Mouse (Mus musculus) MEL (cell line): ENCODE data around the gene Gm20695. TPM values are rescaled to one million over a fixed set of nuclear protein-coding genes. Genes with fewer than 3 reads are reported as not detected.
A peak's percentile ranks its signal among the peaks of the same experiment; 100 is the strongest.

ENCODE experiments used
- DNase-seq: peaks from one replicate; pipeline ENCODE4 v3.0.0; 2011; ENCODE audit warnings: low read depth, low spot score
- H3K27ac ChIP-seq: 2 replicates; pipeline ENCODE4 v1.5.1; 2012; ENCODE audit warnings: low read depth, mild to moderate bottlenecking, control low read depth, low read length, moderate library complexity; ENCODE audit not compliant: control insufficient read depth
- H3K27me3 ChIP-seq, 2 experiments: fragments of 150-350 bp in 1 of 2; sonication (generic) in 1 of 2; 2 replicates each; pipeline ENCODE4 v1.6.1; 2012; ENCODE audit warnings: low read length in 2 of 2, mild to moderate bottlenecking in 2 of 2, improper control_type of control experiment in 1 of 2, moderate library complexity in 1 of 2; ENCODE audit not compliant: insufficient read depth in 2 of 2, control insufficient read depth in 1 of 2
- H3K36me3 ChIP-seq, 2 experiments: 2 replicates each; pipeline ENCODE4 v1.6.1; 2012 to 2014; ENCODE audit warnings: low read length in 2 of 2, improper control_type of control experiment in 1 of 2, inconsistent platforms in 1 of 2, mild to moderate bottlenecking in 1 of 2; ENCODE audit not compliant: insufficient read depth in 2 of 2, control insufficient read depth in 1 of 2
- H3K4me1 ChIP-seq, 2 experiments: fragments of 150-350 bp in 1 of 2; sonication (generic) in 1 of 2; 2 replicates each; pipeline ENCODE4 v1.6.1; 2012; ENCODE audit warnings: low read length in 2 of 2, improper control_type of control experiment in 1 of 2, mild to moderate bottlenecking in 1 of 2; ENCODE audit not compliant: insufficient read depth in 2 of 2, control insufficient read depth in 1 of 2
- H3K4me3 ChIP-seq, 2 experiments: fragments of 150-350 bp in 1 of 2; sonication (generic) in 1 of 2; 2 replicates each; pipeline ENCODE4 v1.5.1; 2012; ENCODE audit warnings: low read depth in 2 of 2, low read length in 2 of 2, mild to moderate bottlenecking in 2 of 2, moderate library complexity in 2 of 2, control low read depth in 1 of 2, improper control_type of control experiment in 1 of 2; ENCODE audit not compliant: control insufficient read depth in 1 of 2, insufficient read depth in 1 of 2
- H3K79me2 ChIP-seq: 2 replicates; pipeline ENCODE4 v1.6.1; 2012; ENCODE audit warnings: mild to moderate bottlenecking, low read length, moderate library complexity; ENCODE audit not compliant: control insufficient read depth, poor library complexity, insufficient read depth
- H3K9ac ChIP-seq: 2 replicates; pipeline ENCODE4 v1.6.1; 2012; ENCODE audit warnings: low read depth, mild to moderate bottlenecking, control low read depth, low read length, moderate library complexity; ENCODE audit not compliant: control insufficient read depth, poor library complexity, severe bottlenecking
- H3K9me3 ChIP-seq: fragments of 150-350 bp; sonication (generic); replicated peaks from 2 replicates; pipeline ENCODE4 v1.6.1; 2012; ENCODE audit warnings: mild to moderate bottlenecking, low read length, improper control_type of control experiment, moderate library complexity; ENCODE audit not compliant: insufficient read depth
- CHD1 ChIP-seq: IDR thresholded peaks from 2 replicates; pipeline ENCODE4 v1.6.1; 2012; ENCODE audit warnings: low read depth, mild to moderate bottlenecking, inconsistent platforms, low read length, improper control_type of control experiment
- ELF1 ChIP-seq: IDR thresholded peaks from 2 replicates; pipeline ENCODE4 v1.6.1; 2014; ENCODE audit warnings: low read depth, mild to moderate bottlenecking, inconsistent platforms, low read length, improper control_type of control experiment, moderate library complexity
- EP300 ChIP-seq, 2 experiments: IDR thresholded peaks; 2 replicates each; pipeline ENCODE4 v1.6.1; 2011; ENCODE audit warnings: improper control_type of control experiment in 2 of 2, low read length in 2 of 2, low read depth in 1 of 2, mild to moderate bottlenecking in 1 of 2
- GATA1 ChIP-seq: IDR thresholded peaks from 2 replicates; pipeline ENCODE4 v1.6.1; 2011; ENCODE audit warnings: low read depth, low read length, improper control_type of control experiment
- HCFC1 ChIP-seq: IDR thresholded peaks from 2 replicates; pipeline ENCODE4 v1.6.1; 2012; ENCODE audit warnings: low read depth, mild to moderate bottlenecking, inconsistent platforms, low read length, improper control_type of control experiment, moderate library complexity
- JUND ChIP-seq: IDR thresholded peaks from 2 replicates; pipeline ENCODE4 v1.6.1; 2011; ENCODE audit warnings: low read depth, mild to moderate bottlenecking, improper control_type of control experiment, low read length
- MAFK ChIP-seq: IDR thresholded peaks from 2 replicates; pipeline ENCODE4 v1.6.1; 2011; ENCODE audit warnings: low read depth, mild to moderate bottlenecking, low read length, improper control_type of control experiment, borderline replicate concordance
- MAX ChIP-seq: IDR thresholded peaks from 2 replicates; pipeline ENCODE4 v1.6.1; 2011; ENCODE audit warnings: low read length, improper control_type of control experiment
- MYC ChIP-seq: IDR thresholded peaks from 2 replicates; pipeline ENCODE4 v1.6.1; 2011; ENCODE audit warnings: low read depth, mild to moderate bottlenecking, low read length, improper control_type of control experiment, moderate library complexity
- POLR2A ChIP-seq, 2 experiments: IDR thresholded peaks; 2 replicates each; pipeline ENCODE4 v1.6.1; 2011 to 2012; ENCODE audit warnings: low read length in 2 of 2, mild to moderate bottlenecking in 2 of 2, control low read depth in 1 of 2, improper control_type of control experiment in 1 of 2, low read depth in 1 of 2, moderate library complexity in 1 of 2; ENCODE audit not compliant: control insufficient read depth in 1 of 2, insufficient read depth in 1 of 2, poor library complexity in 1 of 2
- RAD21 ChIP-seq: IDR thresholded peaks from 2 replicates; pipeline ENCODE4 v1.6.1; 2011; ENCODE audit warnings: mild to moderate bottlenecking, low read depth, low read length, improper control_type of control experiment
- RCOR1 ChIP-seq: IDR thresholded peaks from 2 replicates; pipeline ENCODE4 v1.6.1; 2012; ENCODE audit warnings: low read depth, mild to moderate bottlenecking, inconsistent platforms, low read length, improper control_type of control experiment
- SIN3A ChIP-seq: IDR thresholded peaks from 2 replicates; pipeline ENCODE4 v1.6.1; 2012; ENCODE audit warnings: low read length, improper control_type of control experiment, inconsistent platforms
- TBP ChIP-seq: IDR thresholded peaks from 2 replicates; pipeline ENCODE4 v1.8.0; 2011; ENCODE audit warnings: low read depth, low read length, improper control_type of control experiment
- TCF12 ChIP-seq: IDR thresholded peaks from 2 replicates; pipeline ENCODE4 v1.6.1; 2014; ENCODE audit warnings: low read depth, mild to moderate bottlenecking, inconsistent platforms, low read length, improper control_type of control experiment, moderate library complexity
- ZKSCAN1 ChIP-seq: IDR thresholded peaks from 2 replicates; pipeline ENCODE4 v1.6.1; 2012; ENCODE audit warnings: low read depth, mild to moderate bottlenecking, inconsistent platforms, low read length, improper control_type of control experiment, moderate library complexity
- polyA plus RNA-seq, 2 experiments: library from polyadenylated mRNA; stranded (reverse) in 1 of 2; unstranded in 1 of 2; fragments of >175 nt in 1 of 2; fragments of >200 nt in 1 of 2; gene quantifications; 2 replicates each; pipeline versions ENCODE4 v1.2.1 to v1.2.4; 2012; ENCODE audit warnings: low replicate concordance in 2 of 2, low read depth in 1 of 2; ENCODE audit not compliant: insufficient read length in 2 of 2, insufficient read depth in 1 of 2, missing spikeins in 1 of 2
- total RNA-seq: library from RNA; depleted of rRNA; stranded (reverse); fragments of 300-350 nt; gene quantifications from 2 replicates; pipeline ENCODE4 v1.2.3, GENCODE M21; 2012

Gm20695 gene
- total and polyA plus RNA-seq, 3 experiments: 0.62 TPM; not detected in 2

- Histone ChIP-seq H3K4me1 (peaks cover 0 to 14% of the 10 kb centered on the region in 2 experiments; a peak in 3 of 4 replicates), H3K36me3 (peaks cover 7 to 13% of the 10 kb centered on the region in 2 experiments), H3K27me3 (no peaks in the 10 kb centered on the region), H3K27ac (peak overlapping the region; percentile 72), H3K79me2 (0 out of 2 replicates have a peak, but pooled peaks cover 4% of the 10 kb centered on the region), H3K9me3 (no peaks in the 10 kb centered on the region), H3K9ac (peak overlapping the region; percentile 13), H3K4me3 (peak overlapping the region in 1 of 2 experiments; percentile 8; a peak in 1 of 4 replicates)
- DNase-seq: peak; percentile 77
- TF ChIP-seq GATA1 (no peak), MYC (no peak), TCF12 (no peak), RCOR1 (no peak), CHD1 (no peak), HCFC1 (peak; percentile 66), SIN3A (peak; percentile 51), TBP (peak; percentile 71), ZKSCAN1 (no peak), MAX (no peak), JUND (no peak), EP300 (IDR thresholded peaks at IDR 0.05; ENCODE audit: low read depth in 1 of 2, low read length in 2 of 2) (no peak), ELF1 (peak; percentile 54), POLR2A (IDR thresholded peaks at IDR 0.05; ENCODE audit: control insufficient read depth in 1 of 2, insufficient read depth in 1 of 2, low read depth in 1 of 2, low read length in 2 of 2, poor library complexity in 1 of 2) (peak in 1 of 2 experiments; percentile 66; a peak in 2 of 4 replicates)
Observed at GRCm38 (mm10) chr16:3895173-3895792, 10.8 kb downstream of the Gm20695 start.

GRCm38 (mm10) chr16:3896046-3896445, 11.6 kb downstream of the Gm20695 start:
- Histone ChIP-seq H3K79me2 (0 out of 2 replicates have a peak, but pooled peaks cover 2% of the 10 kb centered on the region), H3K4me1 (peaks cover 0 to 14% of the 10 kb centered on the region in 2 experiments; a peak in 3 of 4 replicates), H3K27ac (no peak overlapping the region; the same call in 1 of the 2 replicates), H3K4me3 (no peak overlapping the region), H3K9me3 (no peaks in the 10 kb centered on the region), H3K27me3 (no peaks in the 10 kb centered on the region), H3K9ac (no peak overlapping the region), H3K36me3 (peaks cover 7 to 13% of the 10 kb centered on the region in 2 experiments)
- TF ChIP-seq MAFK: no peak
- TF ChIP-seq RAD21: no peak
- no peak for TF ChIP-seq TCF12
- no peak for TF ChIP-seq GATA1
- no peak for DNase-seq
